Mouse (Mus musculus) heart, adult 2 months (tissue): ENCODE results near the gene Lrrc7.

Source experiments
- CTCF ChIP-seq: fragments of 200-600 bp; IDR thresholded peaks from 2 replicates; pipeline ENCODE4 v1.8.1; 2022; ENCODE audit warnings: antibody characterized with exemption, mild to moderate bottlenecking, moderate library complexity
- EP300 ChIP-seq: fragments of 200-500 bp; IDR thresholded peaks from 2 replicates; pipeline ENCODE4 v1.6.1; 2011; ENCODE audit warnings: low read depth, low read length, control low read depth; ENCODE audit not compliant: insufficient read depth
- POLR2A ChIP-seq: fragments of 200-500 bp; IDR thresholded peaks from 2 replicates; pipeline ENCODE4 v1.6.1; 2011; ENCODE audit warnings: mild to moderate bottlenecking, low read depth, low read length, control low read depth; ENCODE audit not compliant: insufficient read depth

- no peak for TF ChIP-seq POLR2A
- no peak for TF ChIP-seq CTCF
- TF ChIP-seq EP300, result no peak
Observed at GRCm38 (mm10) chr3:158131672-158132071, 430.3 kb downstream of the Lrrc7 start.
